Mouse (Mus musculus) liver, postnatal 0 days (tissue): ENCODE data around the gene Mus81. TPM values are rescaled to one million over a fixed set of nuclear protein-coding genes. Genes with fewer than 3 reads are reported as not detected.

Source experiments
- ATAC-seq: fragments of 200-750 bp; cut with Nextera tagmentation; 2 replicates; pipeline ENCODE4 v1.8.0; 2017; ENCODE audit warnings: mild to moderate bottlenecking, moderate library complexity
- DNase-seq: peaks from one replicate; pipeline ENCODE4 v3.0.0-alpha.2; 2016
- H3K27ac ChIP-seq: fragments of 300-500 bp; sonication (generic); 2 replicates; pipeline ENCODE4 v1.5.1; 2014; ENCODE audit warnings: antibody characterized with exemption, moderate library complexity, mild to moderate bottlenecking, low read depth
- H3K27me3 ChIP-seq: fragments of 300-500 bp; sonication (generic); 2 replicates; pipeline ENCODE4 v1.6.1; 2014; ENCODE audit warnings: low read length, control low read depth, mixed read lengths; ENCODE audit not compliant: insufficient read depth
- H3K36me3 ChIP-seq: fragments of 300-500 bp; sonication (generic); replicated peaks from 2 replicates; pipeline ENCODE4 v1.6.1; 2014; ENCODE audit warnings: mild to moderate bottlenecking, control low read depth, low read length, moderate library complexity, mixed read lengths; ENCODE audit not compliant: insufficient read depth
- H3K4me1 ChIP-seq: fragments of 300-500 bp; sonication (generic); 2 replicates; pipeline ENCODE4 v1.6.1; 2014; ENCODE audit warnings: antibody characterized with exemption, mild to moderate bottlenecking, control low read depth; ENCODE audit not compliant: insufficient read depth
- H3K4me2 ChIP-seq: fragments of 300-500 bp; sonication (generic); 2 replicates; pipeline ENCODE4 v1.6.1; 2014; ENCODE audit warnings: low read depth, mild to moderate bottlenecking, low read length, moderate library complexity, mixed read lengths
- H3K4me3 ChIP-seq: fragments of 300-500 bp; sonication (generic); 2 replicates; pipeline ENCODE4 v1.5.1; 2014; ENCODE audit warnings: low read depth, low read length
- H3K9ac ChIP-seq: fragments of 300-500 bp; sonication (generic); replicated peaks from 2 replicates; pipeline ENCODE4 v1.6.1; 2014; ENCODE audit warnings: mild to moderate bottlenecking, moderate library complexity
- H3K9me3 ChIP-seq: fragments of 300-500 bp; sonication (generic); 2 replicates; pipeline ENCODE4 v1.6.1; 2016; ENCODE audit warnings: mild to moderate bottlenecking, control low read depth, low read length, mixed read lengths
- CTCF ChIP-seq: sonication (generic); IDR thresholded peaks from 2 replicates; pipeline ENCODE4 v1.5.1; 2016; ENCODE audit warnings: antibody characterized with exemption, low read depth
- EP300 ChIP-seq: IDR thresholded peaks from 2 replicates; pipeline ENCODE4 v1.6.1; 2016; ENCODE audit warnings: antibody characterized with exemption, low read depth, mild to moderate bottlenecking
- WGBS: fragments of 180-500 bp; shearing (Covaris S2); extraction: QIAGEN DNeasy Blood & Tissue Kit; methylation state at CpG from one replicate; pipeline ENCODE4 v1.1.7; 2014; ENCODE audit not compliant: insufficient replicate concordance; 5-methylcytosine and 5-hydroxymethylcytosine counted together
- polyA plus RNA-seq: library from polyadenylated mRNA; unstranded; fragments of >200 nt; fragmentation: Nextera tagmentation; extraction: Ambion mirVana; gene quantifications from 2 replicates; pipeline ENCODE4 v1.2.1, GENCODE M21; 2015

The Mus81 gene
- polyA plus RNA-seq, 1 experiment from 2014 or later, result 11.9 TPM

DNA sequence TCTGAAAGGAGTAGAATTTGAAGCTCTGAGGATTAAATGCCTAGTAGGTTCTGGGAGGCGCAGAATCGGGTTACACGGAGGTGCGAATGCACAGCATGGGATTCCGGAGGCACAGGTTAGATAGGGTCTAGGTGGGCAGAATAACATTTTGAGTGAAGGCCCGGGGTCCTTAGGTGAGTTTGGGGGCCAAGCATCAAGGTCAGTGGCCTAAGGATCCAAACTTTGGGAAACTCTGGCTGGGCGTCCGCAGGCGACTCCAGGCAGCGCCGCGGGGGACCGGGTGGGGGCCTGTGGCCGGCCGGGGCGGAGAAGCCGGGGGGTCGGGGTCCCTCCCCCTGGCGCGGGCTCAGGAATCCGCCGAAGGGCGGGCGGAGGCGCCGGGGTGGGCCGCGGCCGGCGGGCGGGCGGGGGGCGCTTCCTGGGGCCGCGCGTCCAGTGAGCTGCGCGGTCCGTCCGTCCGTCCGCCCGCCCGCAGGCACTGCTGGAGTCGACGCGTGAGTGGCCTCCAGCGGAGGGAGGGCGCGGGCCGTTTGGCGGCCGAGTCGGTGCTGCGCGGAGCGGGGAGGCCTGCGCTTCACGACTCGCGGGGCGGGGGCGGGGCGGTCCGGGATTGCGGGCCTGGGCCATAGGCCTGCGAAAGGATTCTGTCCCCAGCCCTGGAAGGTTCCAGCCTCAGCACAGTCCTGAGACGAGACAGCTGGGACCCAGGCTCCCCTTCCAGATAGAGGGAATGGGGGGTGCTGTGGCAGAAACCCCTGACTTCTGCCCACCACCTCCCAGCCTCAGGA lies 13.7 kb downstream of the Mus81 start:
- Histone ChIP-seq H3K4me2 (peak overlapping the region; percentile 78), H3K36me3 (no peaks in the 10 kb centered on the region), H3K4me1 (0 out of 2 replicates have a peak, but pooled peaks cover 3% of the 10 kb centered on the region), H3K4me3 (peak overlapping the region; percentile 45), H3K27me3 (peaks cover 23% of the 10 kb centered on the region), H3K9ac (peak overlapping the region; percentile 49), H3K27ac (peak overlapping the region; percentile 12; the same call in 1 of the 2 replicates), H3K9me3 (no peaks in the 10 kb centered on the region)
- no peak for TF ChIP-seq EP300
- no peak for TF ChIP-seq CTCF
- ATAC-seq, result peak; percentile 59
- peak; percentile 35 for DNase-seq
- WGBS, result 3% methylated on average over 28 of the region's 68 CpGs

DNA sequence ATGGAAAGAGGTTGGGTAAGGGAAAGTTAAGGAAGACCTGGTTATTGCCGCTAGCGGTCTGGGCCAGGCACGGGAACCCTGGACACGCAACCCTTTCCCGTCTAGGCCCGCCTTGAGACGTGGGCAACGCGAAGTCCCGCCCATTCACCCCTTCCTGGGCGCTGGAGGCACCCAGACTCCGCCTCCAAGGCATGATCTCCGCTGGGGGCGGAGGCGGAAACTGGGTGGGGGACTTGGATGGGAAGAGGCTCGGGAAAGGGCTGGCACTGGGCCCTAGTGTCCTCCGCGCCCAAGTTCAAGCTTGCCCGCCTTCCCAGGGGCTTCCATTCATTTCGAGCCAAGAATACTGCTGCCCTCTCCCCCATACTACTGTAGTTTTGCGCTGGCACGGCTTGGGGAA lies 14.5 kb downstream of the Mus81 start, which contains the start of gene Efemp2:
TSS of gene Efemp2 (plus strand) at position 235 of the 400 bp plus-strand sequence.
- DNase-seq (peak; percentile 71), ATAC-seq (peak; percentile 61)
- Histone ChIP-seq H3K27ac (peak within 1 kb of the TSS; percentile 12; the same call in 1 of the 2 replicates), H3K27me3 (peaks cover 23% of the 10 kb centered on the region), H3K4me3 (peak within 1 kb of the TSS; percentile 45), H3K4me2 (peak within 1 kb of the TSS; percentile 78), H3K4me1 (0 out of 2 replicates have a peak, but pooled peaks cover 3% of the 10 kb centered on the region), H3K9ac (peak within 1 kb of the TSS; percentile 49), H3K9me3 (no peaks in the 10 kb centered on the region), H3K36me3 (no peaks in the 10 kb centered on the region)
- TF ChIP-seq EP300 (no peak), CTCF (no peak)
- 5% methylated on average over 22 of the region's 22 CpGs for WGBS

DNA sequence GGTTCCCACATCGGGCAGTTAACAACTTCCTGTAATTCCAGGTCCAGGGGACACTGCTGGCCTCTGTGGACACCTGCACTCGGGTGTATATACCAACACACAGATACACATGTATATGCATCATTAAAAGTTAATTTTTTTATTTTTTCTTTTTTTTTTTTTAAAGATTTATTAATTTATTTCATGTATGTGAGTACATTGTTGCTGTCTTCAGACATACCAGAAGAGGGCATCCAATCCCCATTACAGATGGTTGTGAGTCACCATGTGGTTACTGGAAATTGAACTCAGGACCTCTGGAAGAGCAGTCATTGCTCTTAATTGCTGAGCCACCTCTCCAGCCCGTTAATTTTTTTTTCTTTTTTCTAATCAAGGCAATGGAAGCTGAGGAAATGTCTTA lies 15.3 kb downstream of the Mus81 start:
- Histone ChIP-seq H3K36me3 (no peaks in the 10 kb centered on the region), H3K4me1 (0 out of 2 replicates have a peak, but pooled peaks cover 3% of the 10 kb centered on the region), H3K9ac (no peak overlapping the region), H3K9me3 (no peaks in the 10 kb centered on the region), H3K27me3 (peaks cover 23% of the 10 kb centered on the region), H3K4me3 (no peak overlapping the region), H3K27ac (no peak overlapping the region), H3K4me2 (no peak overlapping the region)
- WGBS, result 70% methylated on average over 3 of the region's 3 CpGs
- DNase-seq (no peak), ATAC-seq (no peak)
- TF ChIP-seq CTCF (peak; percentile 41), EP300 (no peak)

DNA sequence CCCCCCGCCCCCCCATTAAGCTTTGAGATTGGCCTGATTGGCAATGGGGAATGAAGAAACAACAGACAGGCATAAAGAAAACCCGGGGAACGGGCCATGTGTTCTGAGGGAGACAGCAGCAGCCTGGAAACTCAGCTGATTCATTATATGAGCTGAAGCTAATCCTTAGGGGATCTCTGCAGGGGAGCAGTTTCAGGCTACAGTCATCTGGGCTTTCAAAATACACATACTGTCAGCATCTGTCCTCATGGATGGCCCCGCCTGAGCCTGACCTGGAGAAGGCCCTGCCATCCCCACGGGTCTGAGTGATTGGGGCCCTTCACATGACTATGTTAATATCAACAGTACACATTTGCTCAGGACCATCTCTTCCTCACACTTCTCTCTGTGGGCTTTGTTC lies 16.4 kb downstream of the Mus81 start:
- DNase-seq (no peak), ATAC-seq (no peak)
- 60% methylated on average over 5 of the region's 5 CpGs for WGBS
- Histone ChIP-seq H3K36me3 (no peaks in the 10 kb centered on the region), H3K9me3 (no peaks in the 10 kb centered on the region), H3K27me3 (peaks cover 23% of the 10 kb centered on the region), H3K4me1 (0 out of 2 replicates have a peak, but pooled peaks cover 3% of the 10 kb centered on the region), H3K4me2 (no peak overlapping the region), H3K9ac (no peak overlapping the region), H3K4me3 (no peak overlapping the region), H3K27ac (no peak overlapping the region)
- no peak for TF ChIP-seq CTCF
- TF ChIP-seq EP300, result no peak

DNA sequence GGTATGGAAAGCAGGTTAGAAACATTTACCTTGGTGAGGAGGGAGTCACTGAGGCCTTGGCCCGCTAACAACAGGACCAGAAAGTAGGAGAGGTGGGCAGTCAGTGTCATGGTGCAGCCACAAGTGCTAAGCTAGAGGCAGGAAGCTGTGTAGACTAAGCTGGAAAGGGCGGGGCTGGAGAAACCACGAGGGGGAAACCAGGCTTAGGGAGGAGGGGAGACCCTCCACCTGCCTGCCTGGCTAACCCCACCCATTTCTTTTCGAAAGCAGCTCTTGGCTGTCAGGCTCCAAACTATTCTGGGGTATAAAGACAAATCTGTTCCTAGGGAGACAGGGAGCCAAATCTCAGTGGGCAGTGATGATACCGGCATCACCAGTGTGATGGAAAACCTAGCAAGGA lies 19.8 kb downstream of the Mus81 start, which contains the start of gene Ctsw:
TSS of gene Ctsw (minus strand) at position 134 of the 400 bp plus-strand sequence.
- peaks cover 25% of the 10 kb centered on the region for H3K36me3 ChIP-seq
- no peaks in the 10 kb centered on the region for H3K4me1 ChIP-seq
- ATAC-seq (no peak), DNase-seq (no peak)
- H3K9me3 ChIP-seq, result no peaks in the 10 kb centered on the region
- no peak within 1 kb of the TSS for H3K4me3 ChIP-seq
- no peak within 1 kb of the TSS for H3K9ac ChIP-seq
- TF ChIP-seq CTCF (no peak), EP300 (no peak)
- 39% methylated on average over 5 of the region's 5 CpGs for WGBS
- no peak within 1 kb of the TSS for H3K4me2 ChIP-seq
- H3K27me3 ChIP-seq, result no peaks in the 10 kb centered on the region
- H3K27ac ChIP-seq, result no peak within 1 kb of the TSS

DNA sequence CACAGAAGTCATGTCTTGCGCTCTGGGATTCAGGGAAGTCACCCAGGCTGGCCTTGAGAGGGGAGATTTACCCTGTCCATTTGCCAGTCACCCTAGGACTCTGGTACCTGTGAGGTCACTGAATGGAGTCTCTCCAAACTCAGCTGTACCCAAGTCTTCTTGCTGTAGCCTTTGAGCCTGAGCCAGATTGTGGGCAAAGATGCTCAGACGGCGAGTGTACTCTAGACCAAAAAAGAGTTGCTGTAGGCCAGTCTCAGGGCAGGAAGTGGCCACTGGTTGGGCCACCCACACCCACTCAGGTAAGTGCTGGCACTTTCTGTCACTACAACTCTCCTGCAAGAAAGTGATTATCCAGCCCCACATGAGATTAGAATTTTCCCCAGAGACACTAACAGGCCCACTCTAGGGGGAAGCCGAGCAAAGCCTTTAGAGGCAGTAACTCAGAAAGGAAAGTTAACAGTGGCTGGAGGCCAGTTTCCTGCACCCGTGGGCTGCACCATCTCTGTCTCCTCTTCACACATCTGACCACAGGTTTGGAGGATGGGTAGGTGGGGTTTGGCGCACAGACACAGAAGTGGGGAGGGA lies 21.2 kb downstream of the Mus81 start:
- no peak overlapping the region for H3K4me2 ChIP-seq
- no peak for TF ChIP-seq CTCF
- TF ChIP-seq EP300, result no peak
- H3K4me1 ChIP-seq, result no peaks in the 10 kb centered on the region
- no peak overlapping the region for H3K27ac ChIP-seq
- no peak for DNase-seq
- no peak overlapping the region for H3K9ac ChIP-seq
- ATAC-seq, result no peak
- no peaks in the 10 kb centered on the region for H3K9me3 ChIP-seq
- H3K4me3 ChIP-seq, result no peak overlapping the region
- H3K27me3 ChIP-seq, result no peaks in the 10 kb centered on the region
- WGBS, result 70% methylated on average over 6 of the region's 6 CpGs
- peaks cover 33% of the 10 kb centered on the region for H3K36me3 ChIP-seq
